Mouse (Mus musculus) B cell, adult 2 months (primary cell): Measurements from ENCODE around the gene 2310057J18Rik.
"Not testable (repeated sequence)": the region's sequence is repeated elsewhere in the genome, so short reads cannot be mapped to it uniquely, and the experiment has no call there.

Experiments used
- DNase-seq, 2 experiments: peaks; one replicate each; pipeline ENCODE4 v3.0.0; 2022

Gene 2310057J18Rik

DNA sequence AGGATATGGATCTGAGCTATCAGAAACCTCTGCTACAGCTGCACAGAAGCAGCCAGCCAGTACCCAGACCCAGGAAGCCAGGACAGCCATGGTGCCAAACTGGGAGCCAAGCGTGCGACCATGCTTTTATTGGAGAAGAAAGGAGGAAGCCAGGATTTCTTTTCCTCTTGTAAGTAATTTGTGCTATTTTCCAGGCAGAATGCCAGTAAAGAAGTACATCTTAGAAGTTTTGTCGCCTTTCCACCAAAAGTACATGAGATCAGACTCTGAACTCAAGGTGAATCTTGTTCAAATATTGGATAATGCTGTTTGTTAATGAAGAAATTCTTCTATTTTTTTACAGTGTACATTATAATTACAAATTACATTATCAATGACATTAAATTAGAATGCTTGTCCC lies at the start of gene 2310057J18Rik:
Gene 2310057J18Rik, minus strand, starts transcription at position 101 of the 400 bp plus-strand sequence.
- DNase-seq: no peak

DNA sequence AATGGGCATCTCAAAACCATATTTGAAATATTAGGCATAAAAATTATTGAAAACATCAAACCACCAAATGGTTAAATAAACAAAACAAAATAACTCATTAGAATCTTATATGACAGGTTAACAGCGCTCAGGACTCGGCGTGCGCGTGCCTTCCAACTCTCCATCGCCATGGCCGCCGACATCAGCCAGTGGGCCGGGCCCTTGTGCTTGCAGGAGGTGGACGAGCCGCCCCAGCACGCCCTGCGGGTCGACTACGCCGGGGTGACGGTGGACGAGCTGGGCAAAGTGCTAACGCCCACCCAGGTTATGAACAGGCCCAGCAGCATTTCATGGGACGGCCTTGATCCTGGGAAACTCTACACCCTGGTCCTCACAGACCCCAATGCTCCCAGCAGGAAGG lies 43.9 kb upstream of the 2310057J18Rik start:
- DNase-seq: not testable (repeated sequence)

DNA sequence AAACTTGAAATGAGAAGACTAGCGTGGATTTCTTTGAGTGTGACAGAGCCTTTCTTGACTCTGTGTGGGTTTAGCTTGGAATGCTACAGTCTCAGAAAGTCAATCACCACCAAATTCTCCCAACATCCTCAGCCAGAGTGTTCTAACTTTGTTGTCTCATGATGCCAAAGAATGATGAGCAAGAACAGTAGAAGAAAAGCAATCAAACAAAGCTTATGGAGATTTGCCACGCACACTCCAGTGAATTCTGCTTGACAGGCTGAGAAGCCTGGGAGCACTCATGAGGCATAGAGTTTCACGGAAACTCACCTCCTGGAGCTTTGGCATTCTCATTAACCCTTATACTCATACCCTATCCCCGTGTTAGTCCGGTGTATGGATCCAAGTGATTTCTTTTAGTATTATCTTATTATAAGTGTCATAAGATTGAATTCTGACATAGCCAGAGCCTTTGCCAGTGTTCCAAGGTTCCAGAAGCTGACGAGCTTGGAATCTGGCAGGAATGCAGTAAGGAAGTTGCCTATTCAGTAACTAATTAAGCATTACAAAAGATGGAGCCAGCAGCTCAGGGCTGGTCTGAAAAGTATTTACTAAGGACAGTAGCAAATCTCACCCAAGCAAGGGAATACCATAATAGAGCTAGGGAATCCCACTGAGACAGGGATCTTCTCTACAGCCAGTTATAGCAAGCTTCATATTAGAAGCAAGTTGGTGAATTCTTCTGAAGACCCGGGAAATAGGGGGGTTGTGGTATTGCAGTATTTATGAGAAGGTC lies 33.6 kb upstream of the 2310057J18Rik start:
- no peak for DNase-seq

DNA sequence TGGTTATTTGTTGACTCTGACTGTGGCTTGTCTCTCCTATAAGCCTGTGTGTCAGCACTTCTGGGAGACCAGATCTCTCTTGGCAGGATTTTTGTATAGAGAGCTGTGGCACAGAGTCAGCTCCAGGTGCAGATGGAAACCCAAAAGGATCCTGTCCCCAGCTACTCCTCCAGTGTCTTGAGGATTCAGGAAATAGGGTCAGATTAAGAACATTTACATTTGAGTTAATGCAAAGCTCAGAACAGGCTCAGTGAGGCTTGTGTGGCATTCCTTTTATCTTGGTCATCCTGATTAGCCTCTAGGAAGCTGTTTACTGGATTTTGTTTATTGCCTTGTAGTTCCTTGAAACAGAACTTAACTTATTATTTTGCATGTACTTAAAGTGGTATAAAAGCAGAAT lies 11.7 kb upstream of the 2310057J18Rik start:
- no peak for DNase-seq

DNA sequence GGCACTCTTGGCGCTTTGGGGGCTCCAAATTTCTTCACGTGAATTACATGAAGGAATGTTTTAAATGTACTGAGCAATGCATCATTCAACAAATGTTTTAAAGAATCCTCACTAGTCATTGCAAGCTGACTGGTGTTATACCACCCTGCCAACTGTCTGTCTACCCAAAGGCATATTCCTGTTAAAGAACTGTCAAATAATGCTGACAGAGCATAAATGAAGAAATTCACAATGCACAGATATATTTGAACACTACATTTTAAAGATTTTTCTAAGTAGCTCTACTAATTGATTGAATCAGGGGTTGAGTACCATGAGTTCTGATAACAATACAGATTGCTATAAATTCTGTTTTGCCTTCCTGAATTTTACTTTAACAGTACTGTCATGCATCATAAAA lies 2.9 kb upstream of the 2310057J18Rik start:
- no peak for DNase-seq

DNA sequence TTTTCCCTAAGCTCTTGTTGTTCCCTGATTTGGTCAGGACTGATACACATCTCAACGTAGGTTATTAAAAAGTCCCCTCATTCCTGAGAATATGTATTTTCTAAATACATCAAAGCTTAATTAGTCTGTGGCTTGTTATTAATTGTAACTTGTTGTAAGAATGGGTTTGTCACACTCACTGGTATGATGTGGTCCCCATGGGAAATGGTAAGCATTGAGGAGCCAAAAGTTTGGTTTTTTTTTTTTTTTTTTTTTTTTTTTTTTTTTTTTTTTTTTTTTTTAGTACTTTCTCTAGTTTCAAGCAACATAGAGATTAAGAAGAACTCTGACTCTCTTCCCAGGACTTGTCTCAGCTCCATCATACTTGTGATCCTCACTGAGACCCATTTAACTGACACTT lies 17.9 kb downstream of the 2310057J18Rik start:
- DNase-seq: no peak

DNA sequence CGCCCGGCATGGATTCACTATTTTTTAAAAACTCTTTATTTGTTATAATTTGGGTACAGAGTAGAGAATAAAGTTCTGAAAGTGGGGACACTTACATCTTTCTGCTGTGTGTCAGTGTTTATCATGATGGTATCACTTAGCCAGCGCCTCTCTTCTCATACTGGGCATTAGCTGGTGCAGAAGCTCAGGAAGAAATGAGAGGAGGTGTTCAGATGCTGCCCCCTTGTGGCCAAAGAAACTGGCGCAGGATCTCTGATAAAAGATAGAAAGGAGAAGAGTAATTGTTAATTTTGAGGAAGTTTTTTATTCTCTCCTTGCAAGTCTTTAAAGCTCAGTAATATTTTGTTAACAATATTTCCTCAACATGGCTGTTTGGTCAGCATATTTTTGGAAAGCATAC lies 31.0 kb downstream of the 2310057J18Rik start:
- peak; percentile 3 to 4 for DNase-seq

DNA sequence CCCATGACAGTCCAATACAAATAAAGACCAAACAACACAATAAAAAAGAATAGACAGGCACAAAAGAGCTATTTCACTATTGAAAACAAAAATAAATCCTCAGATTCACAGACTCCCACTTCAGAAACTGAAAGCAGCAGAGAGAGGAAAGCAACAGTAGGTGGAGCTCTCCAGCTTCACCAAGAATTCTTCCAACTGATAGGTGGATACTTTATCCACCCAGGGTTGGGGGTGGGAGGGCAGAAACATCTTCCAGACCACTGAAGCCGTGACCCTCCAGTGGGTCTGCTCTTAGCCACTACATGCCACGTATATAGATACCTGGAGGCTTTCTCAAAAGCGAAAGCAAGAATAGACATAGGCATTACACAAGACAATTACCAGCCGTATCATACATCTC lies 31.6 kb downstream of the 2310057J18Rik start:
- DNase-seq: no peak
